Mouse (Mus musculus): ENCODE measurements at regions not wholly inside any gene's neighbourhood (a gene's known extent, or its start where the extent isn't known, plus 50 kb on each side); places are given as distances from the start of the nearest gene placed in this dataset.

DNA sequence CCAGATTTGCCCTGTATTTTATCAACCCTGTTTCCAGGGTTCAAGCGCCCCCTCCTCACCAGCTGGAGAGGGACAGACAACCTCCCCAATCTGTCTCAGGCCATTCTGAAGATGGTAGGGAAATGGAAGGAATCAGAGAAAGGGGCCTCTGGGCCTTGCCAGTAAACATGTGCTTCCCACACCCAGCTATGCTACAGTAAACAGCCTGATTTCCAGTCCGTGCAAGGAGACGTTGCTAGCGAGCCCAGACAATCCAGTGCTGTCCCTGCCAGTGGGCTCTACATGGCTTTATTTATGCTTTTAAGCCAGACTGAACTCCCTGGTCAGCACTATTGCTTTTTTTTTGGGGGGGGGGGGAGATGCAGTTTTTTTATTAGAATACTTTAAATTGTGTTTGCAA is 50.9 kb upstream of the Olig2 start:
- no peaks in the 10 kb centered on the region for H3K9me3 ChIP-seq
- no peak overlapping the region for H3K4me2 ChIP-seq
- ATAC-seq (ENCODE audit: insufficient number of reproducible peaks, insufficient read depth, low FRiP score, low TSS enrichment, low read depth) = 0 out of 2 replicates have a peak, but pooled peaks have one; percentile 39
- 40% methylated on average over 4 of the region's 4 CpGs for WGBS
- H3K4me1 ChIP-seq (replicated peaks) = peaks cover 33% of the 10 kb centered on the region
- H3K36me3 ChIP-seq = no peaks in the 10 kb centered on the region
- H3K27ac ChIP-seq = no peak overlapping the region
- H3K4me3 ChIP-seq (replicated peaks) = no peak overlapping the region
- peaks cover 43% of the 10 kb centered on the region for H3K27me3 ChIP-seq
- H3K9ac ChIP-seq (replicated peaks) = no peak overlapping the region

Data from limb, embryonic 12.5 days (tissue).